Mouse (Mus musculus) erythroblast, embryonic 14.5 days (primary cell): ENCODE results near the gene Zfp472.

ENCODE experiments used
- GATA1 ChIP-seq: IDR thresholded peaks from 2 replicates; pipeline ENCODE4 v1.6.1; 2012; ENCODE audit warnings: low read length, inconsistent platforms, mixed read lengths
- TAL1 ChIP-seq: IDR thresholded peaks from 3 replicates; pipeline ENCODE4 v1.6.1; 2012; ENCODE audit warnings: low read length, inconsistent platforms, mixed read lengths

GRCm38 (mm10) chr17:32951441-32951840, 14.2 kb upstream of the Zfp472 start:
- TF ChIP-seq TAL1 (no peak), GATA1 (no peak)
